Mouse (Mus musculus) megakaryocyte, embryonic 14.5 days (primary cell): ENCODE data around the gene Pphln1. TPM values are rescaled to one million over a fixed set of nuclear protein-coding genes. Genes with fewer than 3 reads are reported as not detected.
"Not testable (repeated sequence)": the region's sequence is repeated elsewhere in the genome, so short reads cannot be mapped to it uniquely, and the experiment has no call there.

Experiments used
- H3K27me3 ChIP-seq: replicated peaks from 2 replicates; pipeline ENCODE3; 2012; ENCODE audit warnings: inconsistent platforms
- H3K36me3 ChIP-seq: replicated peaks from 2 replicates; pipeline ENCODE3; 2012; ENCODE audit warnings: low read length, inconsistent platforms, mixed read lengths
- H3K4me1 ChIP-seq: 2 replicates; pipeline ENCODE4 v1.6.1; 2012; ENCODE audit warnings: inconsistent platforms
- H3K4me3 ChIP-seq: replicated peaks from 2 replicates; pipeline ENCODE3; 2012; ENCODE audit warnings: moderate library complexity, mild to moderate bottlenecking, inconsistent platforms
- H3K9me3 ChIP-seq: 2 replicates; pipeline ENCODE4 v1.6.1; 2012; ENCODE audit warnings: inconsistent platforms
- FLI1 ChIP-seq: IDR thresholded peaks from 2 replicates; pipeline ENCODE4 v1.6.1; 2012; ENCODE audit warnings: low read length, inconsistent platforms, mixed read lengths
- GATA1 ChIP-seq: IDR thresholded peaks from 3 replicates; pipeline ENCODE4 v1.6.1; 2012; ENCODE audit warnings: mixed read lengths, low read length, inconsistent platforms, borderline replicate concordance
- polyA plus RNA-seq: library from polyadenylated mRNA; stranded (reverse); fragments of >175 nt; gene quantifications from 2 replicates; pipeline ENCODE4 v1.2.3, GENCODE M21; 2012; ENCODE audit warnings: low replicate concordance; ENCODE audit not compliant: insufficient read depth

The Pphln1 gene
- 1.4 TPM in 1 of 2 replicates, not detected in the other for polyA plus RNA-seq

- Histone ChIP-seq H3K9me3 (no peaks in the 10 kb centered on the region), H3K27me3 (no peaks in the 10 kb centered on the region), H3K36me3 (peaks cover 39% of the 10 kb centered on the region), H3K4me1 (peaks cover 50% of the 10 kb centered on the region), H3K4me3 (peak within 1 kb of the TSS; percentile 97)
- TF ChIP-seq FLI1: peak; percentile 57; the same call in 1 of the 2 replicates
- no peak for TF ChIP-seq GATA1
These were observed at the start of gene Pphln1, which contains the start of gene Zcrb1 for GRCm38 (mm10) chr15:93397826-93398698. TSS of gene Pphln1 (plus strand) at chr15:93398350. TSS of gene Zcrb1 (minus strand) at chr15:93398334.

GRCm38 (mm10) chr15:93358346-93359095, 39.6 kb upstream of the Pphln1 start:
- TF ChIP-seq GATA1 (no peak), FLI1 (no peak)
- no peak overlapping the region for H3K4me3 ChIP-seq
- H3K9me3 ChIP-seq: peaks cover 11% of the 10 kb centered on the region
- no peaks in the 10 kb centered on the region for H3K27me3 ChIP-seq
- peaks cover 4% of the 10 kb centered on the region for H3K4me1 ChIP-seq
- no peaks in the 10 kb centered on the region for H3K36me3 ChIP-seq

GRCm38 (mm10) chr15:93365561-93365960, 32.6 kb upstream of the Pphln1 start:
- TF ChIP-seq FLI1 (no peak), GATA1 (no peak)
- H3K9me3 ChIP-seq: no peaks in the 10 kb centered on the region

GRCm38 (mm10) chr15:93368558-93368957, 29.6 kb upstream of the Pphln1 start:
- H3K36me3 ChIP-seq: no peaks in the 10 kb centered on the region
- no peaks in the 10 kb centered on the region; the same call in 1 of the 2 replicates for H3K4me1 ChIP-seq
- no peak overlapping the region for H3K4me3 ChIP-seq
- H3K27me3 ChIP-seq: peaks cover 11% of the 10 kb centered on the region
- TF ChIP-seq GATA1 (no peak), FLI1 (no peak)
- H3K9me3 ChIP-seq: peaks cover 3% of the 10 kb centered on the region; the same call in 1 of the 2 replicates

More at GRCm38 (mm10) chr15:93365561-93365960, 32.6 kb upstream of the Pphln1 start:
- H3K27me3 ChIP-seq: peaks cover 11% of the 10 kb centered on the region
- peaks cover 4% of the 10 kb centered on the region for H3K4me1 ChIP-seq
- no peaks in the 10 kb centered on the region for H3K36me3 ChIP-seq
- H3K4me3 ChIP-seq: no peak overlapping the region

- Histone ChIP-seq H3K27me3 (peaks cover 10% of the 10 kb centered on the region), H3K9me3 (peaks cover 3% of the 10 kb centered on the region; the same call in 1 of the 2 replicates), H3K4me1 (peaks cover 3% of the 10 kb centered on the region), H3K4me3 (no peak overlapping the region), H3K36me3 (no peaks in the 10 kb centered on the region)
- TF ChIP-seq GATA1 (no peak), FLI1 (no peak)
These were observed 26.3 kb upstream of the Pphln1 start for GRCm38 (mm10) chr15:93371838-93372237.

- H3K9me3 ChIP-seq, H3K4me3 ChIP-seq, H3K27me3 ChIP-seq, H3K36me3 ChIP-seq, H3K4me1 ChIP-seq: not testable (repeated sequence)
These were observed 25.5 kb upstream of the Pphln1 start for GRCm38 (mm10) chr15:93372525-93373119.

GRCm38 (mm10) chr15:93375696-93376095, 22.5 kb upstream of the Pphln1 start:
- no peak overlapping the region for H3K4me3 ChIP-seq
- peaks cover 3% of the 10 kb centered on the region; the same call in 1 of the 2 replicates for H3K9me3 ChIP-seq
- H3K27me3 ChIP-seq: no peaks in the 10 kb centered on the region
- no peak for TF ChIP-seq GATA1
- H3K36me3 ChIP-seq: no peaks in the 10 kb centered on the region
- H3K4me1 ChIP-seq: peaks cover 6% of the 10 kb centered on the region; the same call in 1 of the 2 replicates

- H3K9me3 ChIP-seq: no peaks in the 10 kb centered on the region
- H3K4me3 ChIP-seq: peak overlapping the region; percentile 74
- peaks cover 16% of the 10 kb centered on the region for H3K4me1 ChIP-seq
- H3K27me3 ChIP-seq: no peaks in the 10 kb centered on the region
- TF ChIP-seq GATA1 (no peak), FLI1 (no peak)
- H3K36me3 ChIP-seq: no peaks in the 10 kb centered on the region
These were observed 19.0 kb upstream of the Pphln1 start for GRCm38 (mm10) chr15:93379177-93379576.

- H3K4me3 ChIP-seq: no peak overlapping the region
- peaks cover 12% of the 10 kb centered on the region for H3K36me3 ChIP-seq
- no peaks in the 10 kb centered on the region for H3K27me3 ChIP-seq
- H3K4me1 ChIP-seq: peaks cover 13% of the 10 kb centered on the region
- TF ChIP-seq GATA1 (no peak), FLI1 (no peak)
- H3K9me3 ChIP-seq: no peaks in the 10 kb centered on the region
These were observed 16.8 kb upstream of the Pphln1 start for GRCm38 (mm10) chr15:93381337-93381736.
